Mouse (Mus musculus) skeletal muscle tissue, adult 2 months (tissue): ENCODE measurements at regions not wholly inside any gene's neighbourhood (a gene's known extent, or its start where the extent isn't known, plus 50 kb on each side); places are given as distances from the start of the nearest gene placed in this dataset.

Source experiments
- DNase-seq: peaks from one replicate; pipeline ENCODE4 v3.0.0-alpha.2; 2012; ENCODE audit warnings: low read depth, low spot score

- no peak for DNase-seq
Observed at GRCm38 (mm10) chr9:43600396-43600795, 143.4 kb upstream of the Nectin1 start.

- no peak for DNase-seq
Observed at GRCm38 (mm10) chr9:43617632-43618031, 126.2 kb upstream of the Nectin1 start.

- no peak for DNase-seq
Observed at GRCm38 (mm10) chr9:43627558-43627957, 116.2 kb upstream of the Nectin1 start.

GRCm38 (mm10) chr9:43628786-43629185 is 115.0 kb upstream of the Nectin1 start:
- no peak for DNase-seq

- no peak for DNase-seq
Observed at GRCm38 (mm10) chr9:43636372-43636965, 107.3 kb upstream of the Nectin1 start.

- no peak for DNase-seq
Observed at GRCm38 (mm10) chr9:43658186-43658585, 85.6 kb upstream of the Nectin1 start.

- no peak for DNase-seq
Observed at GRCm38 (mm10) chr9:43659237-43659636, 84.5 kb upstream of the Nectin1 start.

GRCm38 (mm10) chr9:43660151-43660550 is 83.6 kb upstream of the Nectin1 start:
- no peak for DNase-seq

- DNase-seq, result no peak
Observed at GRCm38 (mm10) chr9:43660896-43661563, 82.8 kb upstream of the Nectin1 start.

- no peak for DNase-seq
Observed at GRCm38 (mm10) chr9:43661646-43662045, 82.1 kb upstream of the Nectin1 start.

GRCm38 (mm10) chr9:43667386-43667785 is 76.4 kb upstream of the Nectin1 start:
- no peak for DNase-seq

- no peak for DNase-seq
Observed at GRCm38 (mm10) chr9:43667974-43668373, 75.8 kb upstream of the Nectin1 start.

GRCm38 (mm10) chr9:43668731-43669130 is 75.1 kb upstream of the Nectin1 start:
- no peak for DNase-seq

- no peak for DNase-seq
Observed at GRCm38 (mm10) chr9:43670563-43670962, 73.2 kb upstream of the Nectin1 start.

GRCm38 (mm10) chr9:43673171-43673680 is 70.6 kb upstream of the Nectin1 start:
- DNase-seq, result no peak

GRCm38 (mm10) chr9:43674321-43674720 is 69.5 kb upstream of the Nectin1 start:
- no peak for DNase-seq

GRCm38 (mm10) chr9:43676011-43676410 is 67.8 kb upstream of the Nectin1 start:
- DNase-seq, result no peak

GRCm38 (mm10) chr9:43679331-43679730 is 64.5 kb upstream of the Nectin1 start:
- DNase-seq, result no peak

GRCm38 (mm10) chr9:43681317-43681716 is 62.5 kb upstream of the Nectin1 start:
- DNase-seq, result no peak

GRCm38 (mm10) chr9:43682102-43682501 is 61.7 kb upstream of the Nectin1 start:
- DNase-seq, result no peak

GRCm38 (mm10) chr9:43684596-43684995 is 59.2 kb upstream of the Nectin1 start:
- DNase-seq, result no peak

- no peak for DNase-seq
Observed at GRCm38 (mm10) chr9:43692015-43692414, 51.8 kb upstream of the Nectin1 start.

- DNase-seq, result no peak
Observed at GRCm38 (mm10) chr9:43692538-43692937, 51.2 kb upstream of the Nectin1 start.
